Mouse (Mus musculus) heart, adult 8-10 months (tissue): Measurements from ENCODE around the gene Tnfaip3. TPM values are rescaled to one million over a fixed set of nuclear protein-coding genes. Genes with fewer than 3 reads are reported as not detected.

ENCODE experiments used
- DNase-seq: peaks from one replicate; pipeline ENCODE4 v3.0.0; 2022; ENCODE audit warnings: low spot score
- total RNA-seq, 4 experiments: library from RNA; stranded (reverse); gene quantifications; 2 replicates each; pipeline ENCODE4 v1.2.4; 2022

Gene Tnfaip3
- total RNA-seq, 4 experiments from 2014 or later: 1.7 to 3.8 (median 2.3) TPM

- no peak for DNase-seq
Observed at GRCm38 (mm10) chr10:18964856-18965255, 50.6 kb downstream of the Tnfaip3 start.

- no peak for DNase-seq
Observed at GRCm38 (mm10) chr10:18959777-18960492, 55.5 kb downstream of the Tnfaip3 start.

GRCm38 (mm10) chr10:18953706-18954071, 61.8 kb downstream of the Tnfaip3 start:
- DNase-seq: peak; percentile 30

GRCm38 (mm10) chr10:18953011-18953705, 62.3 kb downstream of the Tnfaip3 start:
- no peak for DNase-seq

Other genes with a start within 250 kb of the Tnfaip3 start
- gene Gm4922, start 228.9 kb downstream of the Tnfaip3 start, total RNA-seq: not detected
- gene Perp, start 170.6 kb downstream of the Tnfaip3 start, total RNA-seq: 100 to 1,000 TPM in 1 of 4 experiments, 10 to 100 TPM in 3; 89.1 to 100 (median 90.9) TPM